Mouse (Mus musculus) kidney, embryonic 14.5 days (tissue): Measurements from ENCODE around the gene Tlr4. TPM values are rescaled to one million over a fixed set of nuclear protein-coding genes. Genes with fewer than 3 reads are reported as not detected.

Source experiments
- ATAC-seq: fragments of 200-750 bp; cut with Nextera tagmentation; 2 replicates; pipeline ENCODE4 v1.8.0; 2017; ENCODE audit warnings: moderate number of reproducible peaks, mild to moderate bottlenecking, moderate TSS enrichment, moderate library complexity; ENCODE audit not compliant: low FRiP score, low TSS enrichment
- H3K27ac ChIP-seq: fragments of 300-500 bp; sonication (generic); 2 replicates; pipeline ENCODE4 v1.5.1; 2014; ENCODE audit warnings: low read depth, mild to moderate bottlenecking, low read length, moderate library complexity, mixed read lengths
- H3K27me3 ChIP-seq: fragments of 300-500 bp; sonication (generic); 2 replicates; pipeline ENCODE4 v1.6.1; 2014; ENCODE audit warnings: mild to moderate bottlenecking, low read length; ENCODE audit not compliant: control insufficient read depth, insufficient read depth
- H3K36me3 ChIP-seq: fragments of 300-500 bp; sonication (generic); 2 replicates; pipeline ENCODE4 v1.6.1; 2014; ENCODE audit warnings: low read length, mixed read lengths; ENCODE audit not compliant: control insufficient read depth, insufficient read depth
- H3K4me1 ChIP-seq: fragments of 300-500 bp; sonication (generic); 2 replicates; pipeline ENCODE4 v1.6.1; 2014; ENCODE audit warnings: low read length, mixed read lengths; ENCODE audit not compliant: control insufficient read depth, insufficient read depth
- H3K4me2 ChIP-seq: fragments of 300-500 bp; sonication (generic); replicated peaks from 2 replicates; pipeline ENCODE4 v1.6.1; 2014; ENCODE audit warnings: low read depth, mild to moderate bottlenecking, low read length
- H3K4me3 ChIP-seq: fragments of 300-500 bp; sonication (generic); 2 replicates; pipeline ENCODE4 v1.5.1; 2014; ENCODE audit warnings: mild to moderate bottlenecking, low read length
- H3K9ac ChIP-seq: fragments of 300-500 bp; sonication (generic); 2 replicates; pipeline ENCODE4 v1.6.1; 2014; ENCODE audit warnings: low read depth, mild to moderate bottlenecking, low read length, moderate library complexity
- H3K9me3 ChIP-seq: fragments of 300-500 bp; sonication (generic); 2 replicates; pipeline ENCODE4 v1.6.1; 2016; ENCODE audit warnings: low read length; ENCODE audit not compliant: control insufficient read depth
- WGBS: fragments of 180-500 bp; shearing (Covaris S2); extraction: QIAGEN DNeasy Blood & Tissue Kit; methylation state at CpG from one replicate; pipeline ENCODE4 v1.1.7; 2014; 5-methylcytosine and 5-hydroxymethylcytosine counted together
- polyA plus RNA-seq: library from polyadenylated mRNA; unstranded; fragments of >200 nt; fragmentation: Nextera tagmentation; extraction: Ambion mirVana; gene quantifications from 2 replicates; pipeline ENCODE4 v1.2.1, GENCODE M21; 2014

The Tlr4 gene
- polyA plus RNA-seq, 1 experiment from 2014 or later, result 1.7 TPM

DNA sequence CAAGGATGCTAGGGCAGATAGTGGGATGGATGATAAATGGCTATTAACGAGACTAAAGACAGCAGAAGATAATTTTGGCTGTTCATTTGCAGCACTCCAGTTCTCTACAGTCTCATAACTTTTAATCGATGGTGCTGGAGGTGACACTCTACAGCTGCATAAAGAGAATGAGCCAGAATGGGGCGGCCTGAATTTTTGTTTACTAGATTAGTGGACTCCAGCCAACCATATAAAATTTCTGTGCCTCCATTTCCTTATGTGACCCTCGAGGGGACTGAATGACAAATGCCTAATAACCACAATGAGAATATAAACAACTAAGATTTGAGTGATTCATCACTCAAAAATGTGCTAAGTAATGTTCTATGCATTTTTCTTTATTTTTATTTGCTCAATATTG, 48.4 kb downstream of the Tlr4 start:
- WGBS, result 67% methylated on average over 4 of the region's 4 CpGs

DNA sequence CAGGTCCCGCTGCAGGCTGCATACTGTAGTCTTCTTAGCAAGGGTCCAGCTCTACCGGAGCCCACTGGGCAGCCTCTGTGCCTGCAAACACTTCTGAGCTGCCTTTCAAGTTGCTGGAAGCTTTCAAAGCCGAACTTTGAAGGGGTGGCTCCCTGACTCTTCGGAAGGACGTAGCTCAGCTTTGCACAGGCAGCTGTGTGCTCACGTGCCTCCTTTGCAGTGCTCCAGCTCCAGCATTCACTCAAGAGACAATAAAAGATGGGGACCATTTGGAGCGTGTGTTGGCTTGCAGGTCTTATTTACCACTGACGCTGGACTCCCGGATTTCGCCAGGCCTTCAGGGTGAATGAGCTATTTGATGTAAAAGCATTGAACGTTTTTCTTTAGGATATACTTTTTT, 50.2 kb downstream of the Tlr4 start:
- Histone ChIP-seq H3K4me2 (no peak overlapping the region), H3K4me3 (no peak overlapping the region), H3K36me3 (no peaks in the 10 kb centered on the region), H3K4me1 (no peaks in the 10 kb centered on the region), H3K27me3 (no peaks in the 10 kb centered on the region), H3K9me3 (no peaks in the 10 kb centered on the region), H3K9ac (no peak overlapping the region), H3K27ac (no peak overlapping the region)
- no peak for ATAC-seq
- WGBS, result 48% methylated on average over 11 of the region's 11 CpGs

More for the DNA sequence above, 48.4 kb downstream of the Tlr4 start:
- Histone ChIP-seq H3K36me3 (no peaks in the 10 kb centered on the region), H3K27ac (no peak overlapping the region), H3K4me2 (no peak overlapping the region), H3K9ac (no peak overlapping the region), H3K27me3 (no peaks in the 10 kb centered on the region), H3K4me3 (no peak overlapping the region), H3K4me1 (no peaks in the 10 kb centered on the region), H3K9me3 (no peaks in the 10 kb centered on the region)
- ATAC-seq, result no peak

DNA sequence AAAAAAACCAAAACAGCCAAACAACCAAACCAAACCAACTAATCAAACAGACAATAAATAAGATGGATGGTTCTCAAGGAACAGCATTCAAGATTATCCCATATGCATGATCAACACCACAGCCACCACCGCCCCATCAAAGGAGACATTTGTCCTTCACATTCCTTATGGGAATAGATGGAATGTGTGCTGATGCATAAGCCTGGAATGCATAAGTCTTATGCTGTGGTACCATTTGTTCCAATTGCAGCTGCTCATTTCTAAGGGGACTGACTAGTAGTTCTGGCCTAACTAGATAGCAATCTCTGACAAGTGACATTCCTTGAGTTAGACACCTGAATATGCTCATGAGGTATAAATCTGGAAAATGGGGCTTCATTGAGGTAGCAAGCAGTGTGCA, 54.1 kb downstream of the Tlr4 start:
- Histone ChIP-seq H3K4me1 (no peaks in the 10 kb centered on the region), H3K4me3 (no peak overlapping the region), H3K27me3 (no peaks in the 10 kb centered on the region), H3K9ac (no peak overlapping the region), H3K36me3 (no peaks in the 10 kb centered on the region), H3K27ac (no peak overlapping the region), H3K9me3 (no peaks in the 10 kb centered on the region), H3K4me2 (no peak overlapping the region)
- ATAC-seq, result no peak
- WGBS, result 96% methylated on average over 1 of the region's 1 CpGs

DNA sequence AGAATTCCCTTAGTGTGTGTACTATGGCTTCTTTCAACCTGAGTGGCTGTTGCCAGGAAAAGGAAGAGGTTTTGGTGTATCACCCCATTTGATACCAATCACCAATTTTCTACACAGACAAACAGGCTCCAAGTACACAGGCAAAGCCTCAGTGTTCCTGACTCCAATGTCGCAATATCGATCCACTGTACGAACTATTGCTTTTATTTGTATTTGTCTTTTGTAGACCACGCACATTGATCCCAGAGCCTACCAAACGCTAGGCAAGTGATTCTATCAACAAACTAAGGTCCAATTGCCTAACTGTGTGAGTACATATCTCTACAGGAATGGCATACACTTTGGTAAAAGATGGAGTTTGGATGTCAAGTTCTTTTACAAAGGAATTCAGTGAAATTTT, 55.9 kb downstream of the Tlr4 start:
- H3K9ac ChIP-seq, result no peak overlapping the region
- no peaks in the 10 kb centered on the region for H3K9me3 ChIP-seq
- no peaks in the 10 kb centered on the region for H3K4me1 ChIP-seq
- no peak for ATAC-seq
- H3K27ac ChIP-seq, result no peak overlapping the region
- H3K36me3 ChIP-seq, result no peaks in the 10 kb centered on the region
- no peak overlapping the region for H3K4me3 ChIP-seq
- 93% methylated on average over 5 of the region's 5 CpGs for WGBS
- no peak overlapping the region for H3K4me2 ChIP-seq
- H3K27me3 ChIP-seq, result no peaks in the 10 kb centered on the region

DNA sequence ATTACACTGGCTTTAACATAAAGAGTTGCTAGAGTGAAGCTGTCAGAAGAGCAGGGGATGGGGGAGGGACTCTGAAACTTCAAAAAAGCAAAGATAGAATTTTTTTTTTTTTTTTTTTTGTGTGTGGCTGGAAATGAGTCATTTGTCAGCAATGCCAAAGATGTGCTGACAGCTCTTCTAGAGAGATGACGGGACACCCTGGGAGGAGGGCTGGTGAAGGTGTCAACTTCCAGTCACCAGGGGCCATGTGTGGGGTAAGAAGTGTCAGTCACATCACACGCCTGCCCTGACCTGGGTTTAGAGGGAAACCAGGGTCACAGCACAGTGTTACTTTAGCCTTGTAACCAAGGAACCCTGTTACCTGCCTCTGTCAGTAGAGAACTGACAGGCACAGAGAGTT, 67.2 kb downstream of the Tlr4 start:
- no peak overlapping the region for H3K27ac ChIP-seq
- no peaks in the 10 kb centered on the region for H3K4me1 ChIP-seq
- H3K9me3 ChIP-seq, result no peaks in the 10 kb centered on the region
- H3K27me3 ChIP-seq, result no peaks in the 10 kb centered on the region
- 7% methylated on average over 2 of the region's 2 CpGs for WGBS
- no peak overlapping the region for H3K9ac ChIP-seq
- H3K4me2 ChIP-seq, result no peak overlapping the region
- ATAC-seq, result no peak
- no peaks in the 10 kb centered on the region for H3K36me3 ChIP-seq
- H3K4me3 ChIP-seq, result no peak overlapping the region

DNA sequence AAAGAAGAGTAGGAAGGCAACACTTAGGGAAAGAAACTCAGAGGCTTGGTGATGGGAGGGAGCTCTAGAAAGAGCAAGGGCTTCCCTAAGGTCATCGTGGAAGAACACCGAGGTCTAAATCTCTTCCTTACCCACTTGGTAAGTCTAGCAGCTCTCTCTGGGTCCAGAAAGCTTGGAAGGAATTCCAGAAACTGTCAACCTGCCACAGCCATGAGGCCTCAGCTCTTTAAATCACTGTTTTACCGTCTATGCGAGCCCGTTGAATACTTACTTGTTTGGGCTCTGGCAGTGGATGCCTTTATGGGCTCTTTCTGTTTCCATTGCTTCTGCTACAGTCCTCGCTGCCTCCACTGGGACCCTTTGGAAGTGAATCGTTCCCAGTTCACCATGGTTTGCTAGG, 67.6 kb downstream of the Tlr4 start:
- Histone ChIP-seq H3K4me1 (no peaks in the 10 kb centered on the region), H3K36me3 (no peaks in the 10 kb centered on the region), H3K27me3 (no peaks in the 10 kb centered on the region), H3K9ac (no peak overlapping the region), H3K9me3 (no peaks in the 10 kb centered on the region), H3K4me3 (no peak overlapping the region), H3K27ac (no peak overlapping the region), H3K4me2 (no peak overlapping the region)
- ATAC-seq, result no peak
- WGBS, result 51% methylated on average over 7 of the region's 7 CpGs

DNA sequence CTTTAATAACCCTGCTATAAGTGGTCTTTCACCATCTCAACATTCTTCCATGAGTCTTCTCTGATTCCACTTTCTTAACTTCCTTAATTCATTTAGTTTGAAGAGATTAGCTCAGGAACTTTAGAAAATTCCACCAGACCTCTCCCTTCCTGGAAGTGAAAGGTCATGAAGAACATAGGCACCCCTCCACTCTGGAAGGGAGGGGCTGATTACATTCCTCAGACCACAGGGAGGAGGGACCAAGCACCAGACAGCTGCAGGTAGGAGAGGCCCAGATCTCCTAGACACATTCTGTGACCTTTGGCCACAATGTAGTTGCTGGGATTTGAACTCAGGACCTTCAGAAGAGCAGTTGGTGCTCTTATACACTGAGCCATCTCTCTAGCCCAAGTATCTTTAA, 72.7 kb downstream of the Tlr4 start:
- Histone ChIP-seq H3K4me1 (no peaks in the 10 kb centered on the region), H3K27ac (no peak overlapping the region), H3K36me3 (no peaks in the 10 kb centered on the region), H3K4me3 (no peak overlapping the region), H3K9ac (no peak overlapping the region), H3K27me3 (no peaks in the 10 kb centered on the region), H3K9me3 (no peaks in the 10 kb centered on the region), H3K4me2 (no peak overlapping the region)
- no peak for ATAC-seq

DNA sequence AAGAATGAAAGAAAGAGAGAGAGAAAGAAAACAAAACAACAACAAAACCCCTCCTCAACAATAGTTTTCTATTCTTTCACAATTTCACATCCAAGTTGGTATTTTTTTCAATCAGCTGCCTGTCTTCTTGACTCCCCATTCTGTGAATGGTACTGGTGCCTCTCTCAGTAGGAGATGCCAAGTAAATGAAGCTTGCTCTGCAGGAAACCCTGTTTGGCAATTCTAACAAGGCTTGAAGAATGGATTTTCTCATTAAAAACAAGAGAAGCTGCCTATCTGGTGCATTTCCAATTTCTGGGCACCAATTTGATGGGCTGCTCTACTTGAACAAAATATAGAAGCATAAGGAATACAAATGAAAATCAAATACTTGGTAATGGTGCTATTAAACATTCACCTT, 74.1 kb downstream of the Tlr4 start:
- Histone ChIP-seq H3K4me1 (no peaks in the 10 kb centered on the region), H3K27me3 (no peaks in the 10 kb centered on the region), H3K4me2 (no peak overlapping the region), H3K4me3 (no peak overlapping the region), H3K36me3 (no peaks in the 10 kb centered on the region), H3K9ac (no peak overlapping the region), H3K27ac (no peak overlapping the region), H3K9me3 (no peaks in the 10 kb centered on the region)
- no peak for ATAC-seq

DNA sequence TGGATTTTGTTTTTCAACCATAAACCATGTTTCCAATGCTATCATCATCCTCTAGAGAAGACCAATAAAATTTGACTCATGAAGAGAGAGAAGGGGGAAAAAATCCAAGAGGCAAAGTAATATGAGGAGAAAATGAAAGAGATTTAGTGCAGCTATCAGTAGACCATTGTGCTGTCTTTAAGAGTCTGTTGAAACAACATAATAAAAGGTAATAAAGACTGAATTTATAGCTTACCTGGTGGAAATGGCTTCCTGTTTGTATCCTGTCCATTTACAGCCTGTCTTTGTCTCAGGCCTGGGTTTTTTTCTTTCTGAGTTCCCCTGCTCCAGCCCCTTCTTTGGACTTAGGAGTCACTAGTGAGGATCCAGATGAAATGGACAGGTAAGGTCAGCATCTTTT, 81.0 kb downstream of the Tlr4 start:
- no peak overlapping the region for H3K4me3 ChIP-seq
- H3K36me3 ChIP-seq, result no peaks in the 10 kb centered on the region
- H3K27me3 ChIP-seq, result no peaks in the 10 kb centered on the region
- H3K9ac ChIP-seq, result no peak overlapping the region
- no peak for ATAC-seq
- H3K4me1 ChIP-seq, result no peaks in the 10 kb centered on the region
- no peak overlapping the region for H3K4me2 ChIP-seq
- H3K9me3 ChIP-seq, result no peaks in the 10 kb centered on the region
- H3K27ac ChIP-seq, result no peak overlapping the region
